Mouse (Mus musculus) brain, embryonic 14.5 days (tissue): ENCODE measurements at regions not wholly inside any gene's neighbourhood (a gene's known extent, or its start where the extent isn't known, plus 50 kb on each side); places are given as distances from the start of the nearest gene placed in this dataset.

Source experiments
- CTCF ChIP-seq: fragments of 200-500 bp; IDR thresholded peaks from 2 replicates; pipeline ENCODE4 v1.5.1; 2012; ENCODE audit warnings: inconsistent platforms, mild to moderate bottlenecking, moderate library complexity, borderline replicate concordance; ENCODE audit not compliant: insufficient read depth, insufficient read length; ENCODE audit errors: extremely low read depth
- POLR2A ChIP-seq: fragments of 200-500 bp; IDR thresholded peaks from 2 replicates; pipeline ENCODE4 v1.6.1; 2012; ENCODE audit warnings: mild to moderate bottlenecking, inconsistent platforms, borderline replicate concordance; ENCODE audit not compliant: poor library complexity, insufficient read depth, insufficient read length, severe bottlenecking; ENCODE audit errors: extremely low read depth

DNA sequence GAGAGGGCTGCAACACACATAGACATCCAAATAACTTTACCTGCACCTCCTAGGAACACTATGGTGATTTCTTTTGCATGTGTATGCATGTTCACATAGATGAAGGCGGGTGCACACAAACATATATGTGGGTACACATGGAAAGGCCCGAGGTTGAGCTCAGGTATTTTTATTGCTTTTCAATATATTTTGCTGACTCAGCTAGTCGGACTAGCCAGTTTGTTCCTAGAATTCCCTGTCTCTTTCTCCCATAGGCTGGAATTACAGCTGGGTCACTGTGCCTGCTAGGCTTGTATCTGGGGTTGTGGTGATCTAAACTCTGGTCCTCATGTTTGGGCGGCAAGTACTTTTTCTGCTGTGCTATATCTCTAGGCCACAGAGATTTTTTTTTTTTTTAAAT is 166.1 kb upstream of the Mki67 start:
- TF ChIP-seq CTCF (no peak), POLR2A (no peak)
